Mouse (Mus musculus): Measurements from ENCODE around the gene Foxp1. TPM values are rescaled to one million over a fixed set of nuclear protein-coding genes. Genes with fewer than 3 reads are reported as not detected.

Gene Foxp1
- polyA plus RNA-seq, 1 experiment from 2014 or later = 65.4 TPM

DNA sequence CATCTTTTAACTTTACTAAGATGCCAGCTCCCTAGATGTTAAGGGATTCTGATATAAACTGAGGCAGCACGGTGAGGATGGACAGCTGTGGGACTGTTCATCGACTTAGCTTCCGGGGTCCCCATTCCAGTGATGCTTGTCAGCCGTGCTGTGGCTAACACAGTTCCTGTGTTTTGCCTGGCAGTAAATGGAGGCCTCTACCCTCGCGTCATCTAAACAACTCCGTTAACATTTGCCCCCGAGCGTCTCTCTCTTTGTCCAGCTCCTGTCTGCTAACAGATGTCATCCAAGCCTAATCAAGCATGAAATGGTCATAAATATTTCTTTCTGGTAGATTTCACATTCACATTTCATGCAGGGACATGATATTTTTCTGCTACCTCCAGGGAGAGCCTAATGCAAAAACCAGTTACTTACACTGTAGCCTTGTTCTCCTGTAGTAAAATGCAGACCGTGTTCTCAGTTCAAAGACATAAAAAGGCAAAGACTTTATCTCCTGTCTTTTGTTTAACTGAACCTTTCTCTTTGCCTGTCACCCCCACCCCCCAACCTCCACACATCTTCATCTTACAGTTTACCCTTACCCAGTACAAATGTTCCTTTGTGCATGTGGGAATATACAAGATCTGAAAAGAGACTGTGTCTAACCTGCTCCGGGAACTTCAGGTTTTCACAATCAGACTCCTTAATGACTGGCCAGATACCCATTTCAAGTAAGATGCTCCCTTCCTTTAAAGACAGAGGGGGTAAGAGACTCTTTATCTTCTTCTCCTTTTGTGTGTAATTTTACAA, 386.4 kb downstream of the Foxp1 start:
- Histone ChIP-seq H3K4me3 (ENCODE audit: low read depth, low read length) (no peak overlapping the region), H3K36me3 (ENCODE audit: control insufficient read depth, insufficient read depth, low read length) (no peaks in the 10 kb centered on the region), H3K4me1 (ENCODE audit: control insufficient read depth, insufficient read depth, low read length) (peaks cover 9% of the 10 kb centered on the region; the same call in 1 of the 2 replicates), H3K9me3 (ENCODE audit: control insufficient read depth, low read length) (no peaks in the 10 kb centered on the region), H3K9ac (ENCODE audit: low read length) (no peak overlapping the region), H3K4me2 (ENCODE audit: low read depth, severe bottlenecking) (no peak overlapping the region), H3K27me3 (ENCODE audit: control insufficient read depth, insufficient read depth, low read length) (no peaks in the 10 kb centered on the region), H3K27ac (replicated peaks; ENCODE audit: low read depth, low read length) (no peak overlapping the region)
- no peak for ATAC-seq (ENCODE audit: insufficient number of reproducible peaks, low FRiP score, low TSS enrichment, low read depth)
- 20% methylated on average over 11 of the region's 11 CpGs for WGBS
- peak; percentile 45 for DNase-seq (ENCODE audit: low spot score)

DNA sequence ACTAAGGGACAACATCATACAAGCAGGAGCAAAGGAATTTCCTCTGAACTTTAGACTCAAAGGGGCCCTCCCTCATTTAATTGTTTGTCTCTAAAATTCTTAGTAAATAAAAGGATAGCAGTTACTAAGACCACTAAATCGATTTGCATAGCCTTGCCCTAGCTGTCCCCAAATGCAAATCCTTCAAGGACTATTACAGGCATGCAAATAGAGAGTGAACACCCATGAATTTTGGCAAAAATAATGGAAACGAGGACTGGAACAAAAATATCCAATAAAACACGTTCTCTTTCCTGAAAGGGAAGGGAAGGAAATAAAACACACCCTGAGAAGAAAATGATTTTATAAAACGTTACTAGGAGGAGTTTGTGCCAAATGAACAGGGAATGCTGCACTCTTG, 390.7 kb downstream of the Foxp1 start:
- Histone ChIP-seq H3K4me3 (ENCODE audit: low read depth, low read length) (no peak overlapping the region), H3K9ac (ENCODE audit: low read length) (no peak overlapping the region), H3K27ac (replicated peaks; ENCODE audit: low read depth, low read length) (no peak overlapping the region), H3K9me3 (ENCODE audit: control insufficient read depth, low read length) (no peaks in the 10 kb centered on the region), H3K27me3 (ENCODE audit: control insufficient read depth, insufficient read depth, low read length) (no peaks in the 10 kb centered on the region), H3K36me3 (ENCODE audit: control insufficient read depth, insufficient read depth, low read length) (no peaks in the 10 kb centered on the region), H3K4me1 (ENCODE audit: control insufficient read depth, insufficient read depth, low read length) (peaks cover 11% of the 10 kb centered on the region; the same call in 1 of the 2 replicates), H3K4me2 (ENCODE audit: low read depth, severe bottlenecking) (no peak overlapping the region)
- WGBS = 63% methylated on average over 4 of the region's 4 CpGs
- ATAC-seq (ENCODE audit: insufficient number of reproducible peaks, low FRiP score, low TSS enrichment, low read depth) = no peak
- DNase-seq (ENCODE audit: low spot score) = no peak

DNA sequence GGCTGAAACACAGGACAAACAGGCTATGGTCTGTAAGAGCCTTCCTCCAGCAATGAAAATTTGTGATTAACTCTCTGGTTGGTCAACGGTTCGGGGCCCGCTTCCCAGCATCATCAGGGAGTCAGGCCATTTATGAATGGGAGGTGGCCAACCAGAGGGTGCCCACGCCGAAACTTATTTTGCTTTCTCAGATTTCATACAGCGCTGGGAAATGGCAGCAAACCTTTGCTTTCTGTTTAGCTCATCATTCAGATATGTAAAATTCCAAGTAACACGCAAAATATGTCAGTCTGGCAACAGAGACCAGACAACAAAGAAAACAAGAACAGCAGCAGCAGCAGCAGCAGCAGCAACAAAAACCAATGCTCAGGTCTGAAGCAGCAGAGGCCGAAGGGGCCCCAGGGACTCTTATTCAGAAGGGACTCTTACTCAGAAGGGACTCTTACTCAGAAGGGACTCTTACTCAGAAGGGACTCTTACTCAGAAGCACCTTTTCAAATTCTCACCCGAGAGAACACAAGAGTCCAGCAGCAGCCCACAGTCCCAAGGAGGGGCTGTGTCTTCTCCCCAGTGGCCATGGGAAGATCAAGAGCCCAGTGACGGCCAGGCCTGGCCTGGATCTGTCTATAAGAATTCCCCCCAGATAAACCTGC, 391.6 kb downstream of the Foxp1 start:
- H3K9ac ChIP-seq (ENCODE audit: low read length) = no peak overlapping the region
- no peak overlapping the region for H3K27ac ChIP-seq (replicated peaks; ENCODE audit: low read depth, low read length)
- peaks cover 8% of the 10 kb centered on the region; the same call in 1 of the 2 replicates for H3K4me1 ChIP-seq (ENCODE audit: control insufficient read depth, insufficient read depth, low read length)
- DNase-seq (ENCODE audit: low spot score) (no peak), ATAC-seq (ENCODE audit: insufficient number of reproducible peaks, low FRiP score, low TSS enrichment, low read depth) (no peak)
- H3K36me3 ChIP-seq (ENCODE audit: control insufficient read depth, insufficient read depth, low read length) = no peaks in the 10 kb centered on the region
- H3K27me3 ChIP-seq (ENCODE audit: control insufficient read depth, insufficient read depth, low read length) = no peaks in the 10 kb centered on the region
- H3K9me3 ChIP-seq (ENCODE audit: control insufficient read depth, low read length) = no peaks in the 10 kb centered on the region
- H3K4me2 ChIP-seq (ENCODE audit: low read depth, severe bottlenecking) = no peak overlapping the region
- H3K4me3 ChIP-seq (ENCODE audit: low read depth, low read length) = no peak overlapping the region
- 65% methylated on average over 10 of the region's 10 CpGs for WGBS

DNA sequence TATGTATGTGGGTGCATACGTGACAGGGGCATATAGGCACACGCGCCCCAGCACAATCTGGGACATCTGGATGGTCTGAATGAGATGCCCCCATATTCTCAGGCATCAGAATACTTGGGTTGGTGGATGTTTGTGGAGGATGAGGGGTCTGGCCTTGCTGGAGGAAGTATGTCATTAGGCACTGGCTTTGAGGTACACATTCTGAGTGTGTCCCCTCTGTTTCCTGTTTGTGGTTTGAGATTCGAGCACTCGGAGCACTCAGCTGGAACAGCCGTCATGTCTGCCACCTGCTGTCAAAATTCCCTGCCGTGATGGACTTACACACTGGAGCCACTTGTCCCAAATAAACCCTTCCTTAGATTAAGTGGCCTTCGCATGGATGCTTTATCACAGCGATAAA, 395.8 kb downstream of the Foxp1 start:
- H3K36me3 ChIP-seq (ENCODE audit: control insufficient read depth, insufficient read depth, low read length) = no peaks in the 10 kb centered on the region
- H3K9ac ChIP-seq (ENCODE audit: low read length) = no peak overlapping the region
- H3K27me3 ChIP-seq (ENCODE audit: control insufficient read depth, insufficient read depth, low read length) = no peaks in the 10 kb centered on the region
- H3K9me3 ChIP-seq (ENCODE audit: control insufficient read depth, low read length) = no peaks in the 10 kb centered on the region
- 87% methylated on average over 9 of the region's 9 CpGs for WGBS
- H3K27ac ChIP-seq (replicated peaks; ENCODE audit: low read depth, low read length) = no peak overlapping the region
- no peak overlapping the region for H3K4me3 ChIP-seq (ENCODE audit: low read depth, low read length)
- no peak for ATAC-seq (ENCODE audit: insufficient number of reproducible peaks, low FRiP score, low TSS enrichment, low read depth)
- H3K4me1 ChIP-seq (ENCODE audit: control insufficient read depth, insufficient read depth, low read length) = 0 out of 2 replicates have a peak, but pooled peaks cover 6% of the 10 kb centered on the region
- DNase-seq (ENCODE audit: low spot score) = no peak
- H3K4me2 ChIP-seq (ENCODE audit: low read depth, severe bottlenecking) = no peak overlapping the region

DNA sequence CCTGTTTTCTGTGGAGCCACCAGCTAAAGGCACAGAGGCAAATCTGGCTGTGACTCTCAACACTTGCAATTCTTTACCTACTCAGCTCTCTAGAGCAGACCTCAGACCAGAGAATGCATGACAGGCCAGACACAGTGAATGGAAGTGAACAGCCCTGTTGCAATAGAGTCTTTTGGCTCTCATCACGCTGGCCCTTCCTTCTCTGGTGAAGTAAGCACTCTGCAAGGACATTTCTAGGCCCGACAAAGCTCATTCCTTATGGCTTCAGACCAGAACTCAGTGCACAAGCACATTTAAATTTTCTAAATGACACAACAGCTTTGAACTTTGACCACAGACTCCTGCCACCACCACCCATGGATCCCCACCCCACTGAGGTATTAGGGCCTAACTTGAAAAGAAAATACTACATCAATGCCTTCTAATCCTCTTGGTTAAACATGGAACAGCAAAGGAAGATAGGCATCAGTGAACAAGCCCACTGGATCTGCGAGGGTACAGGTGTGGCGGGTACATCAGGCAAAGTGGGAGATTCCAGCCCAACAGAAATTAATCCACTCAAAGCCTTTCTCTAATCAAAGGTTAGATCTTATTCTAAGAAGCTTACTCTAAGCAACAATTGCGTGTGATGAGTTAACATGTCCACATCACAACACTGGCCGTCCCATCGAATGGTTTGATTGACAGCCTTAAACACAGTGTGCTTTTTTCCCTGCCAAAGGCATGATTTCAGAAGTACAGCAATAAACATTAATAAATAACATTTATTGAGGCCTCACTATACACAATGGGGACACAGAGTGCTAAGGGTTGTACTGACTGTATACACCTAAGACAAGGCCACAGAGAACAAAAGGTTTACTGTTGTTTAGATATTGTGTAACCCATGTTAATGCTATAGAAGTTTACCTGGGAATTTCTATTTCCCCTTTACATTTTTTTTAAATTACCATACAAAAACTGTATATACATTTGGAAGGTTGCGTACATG, 401.4 kb downstream of the Foxp1 start:
- H3K9ac ChIP-seq (ENCODE audit: low read length) = no peak overlapping the region
- no peaks in the 10 kb centered on the region for H3K27me3 ChIP-seq (ENCODE audit: control insufficient read depth, insufficient read depth, low read length)
- whole genome bisulfite sequencing = 89% methylated on average over 8 of the region's 8 CpGs
- H3K36me3 ChIP-seq (ENCODE audit: control insufficient read depth, insufficient read depth, low read length) = no peaks in the 10 kb centered on the region
- H3K4me3 ChIP-seq (ENCODE audit: low read depth, low read length) = no peak overlapping the region
- no peak overlapping the region for H3K27ac ChIP-seq (replicated peaks; ENCODE audit: low read depth, low read length)
- no peak overlapping the region for H3K4me2 ChIP-seq (ENCODE audit: low read depth, severe bottlenecking)
- H3K4me1 ChIP-seq (ENCODE audit: control insufficient read depth, insufficient read depth, low read length) = no peaks in the 10 kb centered on the region
- DNase-seq (ENCODE audit: low spot score) (no peak), ATAC-seq (ENCODE audit: insufficient number of reproducible peaks, low FRiP score, low TSS enrichment, low read depth) (no peak)
- no peaks in the 10 kb centered on the region for H3K9me3 ChIP-seq (ENCODE audit: control insufficient read depth, low read length)

DNA sequence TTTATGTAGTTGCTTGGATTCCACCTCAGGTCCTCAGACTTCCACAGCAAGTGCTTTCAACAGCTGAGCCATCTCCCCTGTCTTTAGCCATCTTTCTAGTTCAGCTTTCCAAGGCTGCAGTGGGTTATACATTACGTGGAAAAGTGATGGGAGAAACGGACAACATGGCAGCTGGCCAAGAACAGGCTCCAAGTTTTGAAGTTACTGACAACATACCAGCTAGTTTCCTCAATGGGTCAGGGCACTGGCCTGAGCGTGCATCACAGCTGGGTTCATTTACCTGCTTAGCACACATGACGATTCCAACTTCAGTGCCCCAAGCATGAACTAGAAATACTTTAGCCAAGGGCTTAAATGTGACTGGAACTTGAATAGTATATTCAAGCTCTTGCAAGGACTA, 404.0 kb downstream of the Foxp1 start:
- Histone ChIP-seq H3K4me3 (ENCODE audit: low read depth, low read length) (no peak overlapping the region), H3K4me1 (ENCODE audit: control insufficient read depth, insufficient read depth, low read length) (no peaks in the 10 kb centered on the region), H3K27me3 (ENCODE audit: control insufficient read depth, insufficient read depth, low read length) (no peaks in the 10 kb centered on the region), H3K36me3 (ENCODE audit: control insufficient read depth, insufficient read depth, low read length) (no peaks in the 10 kb centered on the region), H3K9ac (ENCODE audit: low read length) (no peak overlapping the region), H3K9me3 (ENCODE audit: control insufficient read depth, low read length) (no peaks in the 10 kb centered on the region), H3K4me2 (ENCODE audit: low read depth, severe bottlenecking) (no peak overlapping the region), H3K27ac (replicated peaks; ENCODE audit: low read depth, low read length) (no peak overlapping the region)
- 84% methylated on average over 4 of the region's 4 CpGs for WGBS
- no peak for DNase-seq (ENCODE audit: low spot score)
- no peak for ATAC-seq (ENCODE audit: insufficient number of reproducible peaks, low FRiP score, low TSS enrichment, low read depth)

DNA sequence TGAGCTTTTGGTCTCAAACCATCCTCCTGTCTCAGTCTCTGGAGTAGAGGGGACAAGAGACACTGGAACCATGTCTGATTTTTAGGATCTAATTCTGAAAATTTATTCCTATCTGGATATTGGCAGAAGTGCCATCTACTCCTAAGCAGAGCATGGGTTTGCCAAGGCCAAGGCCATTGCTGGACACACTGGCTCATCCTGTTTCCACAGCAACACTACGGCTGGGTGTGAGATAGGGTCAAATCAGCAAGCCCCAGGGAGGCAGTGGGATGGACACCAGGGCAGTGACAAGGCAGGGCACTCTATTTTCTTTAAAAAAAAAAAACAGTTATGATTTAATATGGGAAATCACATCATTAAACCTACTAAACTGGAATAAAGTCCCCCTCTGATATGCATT, 405.1 kb downstream of the Foxp1 start:
- no peak for ATAC-seq (ENCODE audit: insufficient number of reproducible peaks, low FRiP score, low TSS enrichment, low read depth)
- WGBS = 83% methylated on average over 1 of the region's 1 CpGs
- no peak overlapping the region for H3K4me3 ChIP-seq (ENCODE audit: low read depth, low read length)

DNA sequence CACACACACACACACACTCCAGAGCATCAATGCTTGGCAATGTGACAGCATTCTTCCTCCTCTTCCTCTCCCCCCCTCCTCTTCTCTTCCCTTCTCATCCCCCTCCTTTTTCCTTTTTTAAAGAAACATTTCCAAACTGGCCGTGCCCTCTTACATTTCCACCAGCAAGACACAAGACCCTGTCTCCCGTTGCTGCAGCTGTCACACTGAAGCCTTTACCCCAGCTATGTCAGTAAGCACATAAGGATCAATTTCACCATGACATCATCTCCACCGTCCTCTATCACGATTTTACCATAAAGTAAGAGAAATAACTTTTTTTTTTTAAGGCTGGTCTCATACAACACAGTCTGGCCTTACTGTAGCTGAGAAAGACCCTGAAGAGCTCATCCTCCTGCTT, 410.7 kb downstream of the Foxp1 start:
- H3K4me1 ChIP-seq (ENCODE audit: control insufficient read depth, insufficient read depth, low read length) = no peaks in the 10 kb centered on the region
- ATAC-seq (ENCODE audit: insufficient number of reproducible peaks, low FRiP score, low TSS enrichment, low read depth) (no peak), DNase-seq (ENCODE audit: low spot score) (no peak)
- no peaks in the 10 kb centered on the region for H3K27me3 ChIP-seq (ENCODE audit: control insufficient read depth, insufficient read depth, low read length)
- H3K4me3 ChIP-seq (ENCODE audit: low read depth, low read length) = no peak overlapping the region
- H3K27ac ChIP-seq (replicated peaks; ENCODE audit: low read depth, low read length) = no peak overlapping the region
- 82% methylated on average over 4 of the region's 4 CpGs for WGBS
- no peak overlapping the region for H3K4me2 ChIP-seq (ENCODE audit: low read depth, severe bottlenecking)
- no peak overlapping the region for H3K9ac ChIP-seq (ENCODE audit: low read length)
- no peaks in the 10 kb centered on the region for H3K36me3 ChIP-seq (ENCODE audit: control insufficient read depth, insufficient read depth, low read length)
- no peaks in the 10 kb centered on the region for H3K9me3 ChIP-seq (ENCODE audit: control insufficient read depth, low read length)

More for the DNA sequence above, 405.1 kb downstream of the Foxp1 start:
- Histone ChIP-seq H3K27ac (replicated peaks; ENCODE audit: low read depth, low read length) (no peak overlapping the region), H3K4me1 (ENCODE audit: control insufficient read depth, insufficient read depth, low read length) (no peaks in the 10 kb centered on the region), H3K9me3 (ENCODE audit: control insufficient read depth, low read length) (no peaks in the 10 kb centered on the region), H3K9ac (ENCODE audit: low read length) (no peak overlapping the region), H3K27me3 (ENCODE audit: control insufficient read depth, insufficient read depth, low read length) (no peaks in the 10 kb centered on the region), H3K4me2 (ENCODE audit: low read depth, severe bottlenecking) (no peak overlapping the region), H3K36me3 (ENCODE audit: control insufficient read depth, insufficient read depth, low read length) (no peaks in the 10 kb centered on the region)
- no peak for DNase-seq (ENCODE audit: low spot score)

All from limb, embryonic 11.5 days (tissue).